Mouse (Mus musculus) retina, postnatal 1 day (tissue): ENCODE results near the gene Olfr44.

Source experiments
- DNase-seq: peaks from one replicate; pipeline ENCODE4 v3.0.0-alpha.2; 2012

The Olfr44 gene

DNA sequence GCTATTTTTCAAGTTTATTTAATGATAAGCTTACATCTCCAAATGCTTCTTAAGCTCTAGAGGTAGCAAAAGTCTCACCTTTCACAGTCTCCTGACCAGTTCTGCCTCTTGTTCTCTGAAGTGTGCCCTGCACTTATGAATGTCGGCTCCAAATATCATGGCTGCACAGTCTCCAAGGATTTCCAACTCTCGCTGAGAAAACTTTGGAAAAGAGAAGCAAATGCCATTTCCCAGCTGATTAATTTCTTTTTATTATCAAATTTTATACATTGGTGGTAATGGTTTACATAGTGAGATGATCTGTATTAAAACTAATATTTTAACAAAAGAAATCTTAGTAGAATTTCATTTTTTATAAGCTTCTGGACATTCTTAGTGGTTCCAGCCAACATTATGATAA is at the start of gene Olfr44:
Olfr44 (minus strand) TSS at position 101 of the 400 bp plus-strand sequence.
- DNase-seq: no peak

DNA sequence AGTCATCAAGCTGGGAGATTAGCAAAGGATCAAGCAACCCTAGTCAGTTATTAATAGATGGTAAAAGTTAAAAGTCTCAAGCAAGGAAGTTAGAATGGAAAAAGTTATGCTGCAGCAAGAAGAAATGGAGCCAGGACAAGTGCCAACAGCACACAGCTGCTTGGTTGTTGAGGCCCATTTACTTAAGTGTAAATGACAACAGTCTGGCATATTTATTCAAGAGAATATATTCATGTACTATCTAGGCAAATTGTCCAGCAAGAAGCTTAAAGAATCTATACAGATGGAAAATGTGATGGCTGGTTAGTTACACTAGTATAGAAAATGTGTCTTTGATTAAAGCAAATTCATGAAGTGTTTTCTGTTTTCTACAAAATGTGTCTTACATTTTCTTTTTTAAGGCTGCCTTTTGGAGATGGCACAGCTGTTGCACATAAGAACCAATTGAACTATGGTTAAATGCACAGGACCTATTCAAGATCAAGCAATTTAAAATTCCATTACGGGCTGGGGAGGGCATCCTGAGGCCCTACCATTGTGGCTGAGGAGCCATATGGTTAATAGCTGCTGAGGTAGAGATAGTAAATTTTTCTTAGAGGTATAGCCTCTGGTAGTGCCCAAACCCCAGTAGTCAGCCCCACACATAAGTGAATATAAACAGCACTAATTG is 30.0 kb upstream of the Olfr44 start:
- DNase-seq: no peak

DNA sequence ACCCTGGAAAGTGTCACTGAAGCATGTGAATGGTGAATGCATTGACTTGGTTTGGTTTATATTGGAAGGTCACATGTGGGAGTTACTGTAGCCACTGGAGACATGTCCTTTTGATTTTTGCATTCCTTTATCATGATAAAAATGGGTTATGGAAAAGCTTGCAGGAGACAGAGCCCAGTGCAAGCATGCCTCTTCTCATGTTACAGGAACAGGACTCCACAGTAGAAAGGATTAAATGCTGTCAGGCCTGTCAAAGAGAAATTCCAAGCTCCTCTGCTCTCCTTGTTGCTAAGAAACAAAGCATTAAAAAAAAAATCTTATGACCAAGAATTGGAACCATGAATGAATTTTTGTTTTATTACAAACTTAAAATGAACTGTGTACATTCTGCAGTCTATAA is 24.8 kb upstream of the Olfr44 start:
- no peak for DNase-seq

DNA sequence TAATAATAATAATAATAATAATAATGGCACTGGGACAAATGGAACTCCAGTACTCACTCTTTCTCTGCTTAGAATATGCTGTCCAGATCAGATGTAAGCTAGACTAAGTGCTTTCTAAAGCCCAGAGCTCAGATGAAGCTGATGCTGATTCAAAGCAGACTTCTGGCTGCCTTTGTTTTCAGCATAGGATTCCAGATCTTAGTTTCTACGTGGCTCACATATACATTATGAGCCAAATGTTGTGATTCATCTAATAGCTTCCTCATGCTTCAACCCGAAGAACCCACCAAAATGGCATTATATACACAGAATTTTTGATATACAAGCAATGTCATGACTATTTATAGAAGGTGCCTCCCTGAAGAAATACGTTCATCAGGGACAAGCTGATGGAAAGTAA is 21.7 kb upstream of the Olfr44 start, which contains the start of gene Olfr957:
Olfr957 (minus strand) TSS at position 279 of the 400 bp plus-strand sequence.
- no peak for DNase-seq

DNA sequence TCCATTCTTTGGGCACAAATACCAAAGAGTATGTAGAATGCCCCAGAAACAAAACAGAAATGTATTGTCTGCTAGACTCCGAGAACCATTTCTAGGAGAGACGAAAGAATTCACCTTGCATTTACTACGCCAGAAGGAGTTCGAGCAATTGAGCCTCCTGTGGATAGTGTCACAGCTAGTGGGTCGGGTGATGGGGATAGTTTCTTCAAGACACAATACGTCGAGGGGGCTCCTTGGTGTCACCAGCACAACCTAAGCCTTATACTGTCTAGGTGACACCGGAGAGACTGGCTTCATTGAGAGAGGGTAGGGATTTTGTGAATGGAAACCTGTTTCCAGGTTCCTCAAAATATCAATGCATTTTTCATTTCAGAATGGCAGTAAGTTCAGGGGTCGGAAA is 15.6 kb upstream of the Olfr44 start:
- DNase-seq: no peak

DNA sequence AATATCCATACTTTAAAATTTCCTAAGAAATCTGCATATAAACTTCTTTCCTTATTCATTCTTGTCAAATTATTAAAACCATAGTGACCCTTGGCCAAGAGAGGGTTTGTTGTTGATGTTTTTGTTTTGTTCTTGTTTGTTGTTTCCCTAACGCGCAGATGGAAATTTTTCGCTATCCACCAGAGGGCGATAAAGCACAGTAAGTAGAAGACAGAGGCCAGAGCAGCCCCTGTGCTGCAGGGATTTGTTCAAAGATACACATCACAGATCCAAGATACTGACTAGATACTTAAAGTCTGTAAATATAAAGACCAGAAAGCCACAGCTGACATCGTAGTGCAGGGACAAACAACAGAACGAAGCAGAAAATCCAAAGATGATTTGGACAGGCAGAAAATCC is 15.2 kb upstream of the Olfr44 start:
- DNase-seq: peak; percentile 75

DNA sequence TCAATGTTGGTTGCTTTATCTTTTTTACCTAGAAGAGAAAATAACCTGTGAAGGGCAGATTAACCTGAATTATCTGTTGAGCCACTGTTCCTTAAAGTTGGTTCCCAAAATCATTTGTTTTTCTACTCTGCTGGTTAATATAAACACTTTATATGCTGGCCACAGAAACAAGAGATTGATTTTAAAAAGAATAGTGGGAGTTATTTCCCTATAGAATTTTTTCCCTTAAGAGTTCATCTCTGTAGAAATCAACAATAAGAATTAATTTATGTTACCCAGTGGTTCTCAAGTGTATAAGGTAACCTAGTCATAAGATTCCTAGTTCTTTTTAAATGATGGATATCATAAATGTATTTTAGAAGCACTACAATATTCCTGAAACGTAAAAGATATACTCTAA is 22.0 kb downstream of the Olfr44 start, which contains the start of gene Olfr955:
Olfr955 (minus strand) TSS at position 101 of the 400 bp plus-strand sequence.
- DNase-seq: no peak

DNA sequence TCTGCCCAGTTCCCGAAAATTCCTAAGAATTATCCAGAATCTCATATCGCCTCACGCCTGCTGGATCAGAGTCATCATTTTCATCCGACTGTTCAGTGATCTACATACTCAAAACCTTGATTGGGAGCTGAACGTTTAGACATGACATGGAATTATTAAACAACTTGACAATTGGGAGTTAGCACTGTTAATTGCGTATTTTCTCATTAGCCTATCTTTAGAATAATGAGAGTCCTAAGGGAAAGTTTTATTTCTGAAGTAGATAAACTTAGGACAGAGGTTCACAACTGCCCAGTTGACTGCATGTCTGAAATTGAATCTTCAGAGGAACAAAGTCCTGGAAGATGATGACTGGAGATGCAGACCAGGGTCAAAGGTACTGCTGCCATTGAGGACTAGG is 37.4 kb downstream of the Olfr44 start, which contains the start of gene Olfr954:
Olfr954 (plus strand) TSS at position 301 of the 400 bp plus-strand sequence.
- no peak for DNase-seq
